Mouse (Mus musculus): ENCODE measurements around the gene Nck2. TPM values are rescaled to one million over a fixed set of nuclear protein-coding genes. Genes with fewer than 3 reads are reported as not detected.

The Nck2 gene
- polyA plus RNA-seq, 1 experiment = 11.2 TPM

DNA sequence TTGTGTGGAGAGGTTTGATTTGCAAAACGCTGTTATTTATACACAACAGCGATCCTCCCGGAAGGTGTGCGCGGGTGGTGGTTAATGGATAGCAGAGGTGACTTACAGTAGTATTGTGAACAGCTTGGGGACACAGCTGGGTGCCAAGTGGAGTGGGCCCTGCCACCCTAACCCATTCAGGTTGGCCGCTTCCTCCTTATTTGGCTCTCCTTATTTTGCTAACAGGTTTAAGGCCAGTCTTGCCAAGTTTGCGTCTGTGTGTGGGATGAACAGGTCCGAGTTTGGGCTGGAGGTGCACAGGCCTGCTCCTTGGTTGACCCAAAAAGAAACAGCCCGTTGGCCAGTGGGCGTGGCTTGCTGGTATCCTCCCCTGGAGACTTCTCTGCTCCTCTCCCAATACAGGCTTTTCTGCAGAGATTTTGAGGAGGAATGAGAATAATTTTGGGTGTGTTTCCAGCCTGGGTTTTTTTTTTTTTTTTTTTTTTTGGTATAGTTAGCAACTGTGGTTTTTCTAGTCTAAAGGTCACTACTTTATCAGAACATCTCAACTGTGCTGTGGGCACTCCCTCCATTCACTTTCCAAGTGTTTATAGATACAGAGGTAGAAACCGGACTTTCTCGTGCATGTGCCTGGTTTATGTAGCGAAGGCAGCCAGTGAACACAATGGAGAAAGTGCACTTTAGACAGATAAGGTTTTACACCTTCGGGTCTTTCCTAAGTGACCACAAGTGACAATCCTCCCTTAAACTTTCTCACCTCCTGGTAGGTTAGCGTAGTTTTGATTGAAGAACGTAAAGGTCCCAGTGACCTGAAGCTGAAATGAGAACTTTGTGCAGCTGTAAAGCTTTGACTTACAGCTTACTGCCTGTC, 2.6 kb downstream of the Nck2 start:
- H3K27ac ChIP-seq (ENCODE audit: insufficient read depth, low read depth, low read length) = no peak overlapping the region
- H3K4me3 ChIP-seq (ENCODE audit: insufficient read depth, low read length) = peak overlapping the region; percentile 76
- TF ChIP-seq POLR2A (IDR thresholded peaks at IDR 0.05; ENCODE audit: borderline replicate concordance, low read depth, low read length) = no peak
- TF ChIP-seq CTCF (IDR thresholded peaks at IDR 0.05; ENCODE audit: low read depth, low read length) = no peak
- peaks cover 30% of the 10 kb centered on the region for H3K4me1 ChIP-seq (ENCODE audit: control insufficient read depth, insufficient read depth, low read length)

- H3K4me3 ChIP-seq (ENCODE audit: insufficient read depth, low read length) = no peak overlapping the region; the same call in 1 of the 2 replicates
- H3K27ac ChIP-seq (ENCODE audit: insufficient read depth, low read depth, low read length) = no peak overlapping the region
- TF ChIP-seq POLR2A (IDR thresholded peaks at IDR 0.05; ENCODE audit: borderline replicate concordance, low read depth, low read length) = no peak
- TF ChIP-seq CTCF (IDR thresholded peaks at IDR 0.05; ENCODE audit: low read depth, low read length) = no peak
- peaks cover 34% of the 10 kb centered on the region for H3K4me1 ChIP-seq (ENCODE audit: control insufficient read depth, insufficient read depth, low read length)
These were observed 3.4 kb downstream of the Nck2 start for GRCm38 (mm10) chr1:43447602-43448287.

DNA sequence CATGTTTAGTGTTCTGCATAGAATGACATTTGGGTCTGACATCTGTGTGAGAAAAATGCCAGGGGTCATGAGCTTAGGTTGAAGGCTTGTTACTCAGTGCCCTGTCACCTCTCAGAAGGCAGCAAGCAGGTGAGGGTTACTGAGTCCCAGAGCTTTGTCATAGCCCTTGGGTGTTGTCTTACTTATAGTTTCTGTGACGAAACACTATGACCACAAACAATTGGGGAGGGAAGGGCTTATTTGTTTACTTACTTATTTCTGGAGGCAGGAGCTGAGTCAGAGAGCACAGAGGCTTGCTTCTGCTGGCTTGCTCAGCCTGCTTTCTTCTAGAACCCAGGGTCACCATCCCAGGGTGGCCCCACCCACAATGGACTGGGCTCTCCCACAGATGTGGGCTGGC, 6.4 kb downstream of the Nck2 start:
- Histone ChIP-seq H3K4me1 (ENCODE audit: control insufficient read depth, insufficient read depth, low read length) (peaks cover 29% of the 10 kb centered on the region), H3K27ac (ENCODE audit: insufficient read depth, low read depth, low read length) (no peak overlapping the region), H3K4me3 (ENCODE audit: insufficient read depth, low read length) (no peak overlapping the region)
- TF ChIP-seq CTCF (IDR thresholded peaks at IDR 0.05; ENCODE audit: low read depth, low read length) = no peak
- no peak for TF ChIP-seq POLR2A (IDR thresholded peaks at IDR 0.05; ENCODE audit: borderline replicate concordance, low read depth, low read length)

- peaks cover 34% of the 10 kb centered on the region for H3K4me1 ChIP-seq (ENCODE audit: control insufficient read depth, insufficient read depth, low read length)
- no peak for TF ChIP-seq CTCF (IDR thresholded peaks at IDR 0.05; ENCODE audit: low read depth, low read length)
- TF ChIP-seq POLR2A (IDR thresholded peaks at IDR 0.05; ENCODE audit: borderline replicate concordance, low read depth, low read length) = no peak
These were observed 9.3 kb downstream of the Nck2 start for GRCm38 (mm10) chr1:43453683-43454082.

GRCm38 (mm10) chr1:43454741-43455140, 10.4 kb downstream of the Nck2 start:
- peaks cover 32% of the 10 kb centered on the region for H3K4me1 ChIP-seq (ENCODE audit: control insufficient read depth, insufficient read depth, low read length)
- H3K4me3 ChIP-seq (ENCODE audit: insufficient read depth, low read length) = no peak overlapping the region
- TF ChIP-seq CTCF (IDR thresholded peaks at IDR 0.05; ENCODE audit: low read depth, low read length) = no peak
- no peak for TF ChIP-seq POLR2A (IDR thresholded peaks at IDR 0.05; ENCODE audit: borderline replicate concordance, low read depth, low read length)
- H3K27ac ChIP-seq (ENCODE audit: insufficient read depth, low read depth, low read length) = no peak overlapping the region

More at GRCm38 (mm10) chr1:43453683-43454082, 9.3 kb downstream of the Nck2 start:
- Histone ChIP-seq H3K4me3 (ENCODE audit: insufficient read depth, low read length) (no peak overlapping the region), H3K27ac (ENCODE audit: insufficient read depth, low read depth, low read length) (no peak overlapping the region)

DNA sequence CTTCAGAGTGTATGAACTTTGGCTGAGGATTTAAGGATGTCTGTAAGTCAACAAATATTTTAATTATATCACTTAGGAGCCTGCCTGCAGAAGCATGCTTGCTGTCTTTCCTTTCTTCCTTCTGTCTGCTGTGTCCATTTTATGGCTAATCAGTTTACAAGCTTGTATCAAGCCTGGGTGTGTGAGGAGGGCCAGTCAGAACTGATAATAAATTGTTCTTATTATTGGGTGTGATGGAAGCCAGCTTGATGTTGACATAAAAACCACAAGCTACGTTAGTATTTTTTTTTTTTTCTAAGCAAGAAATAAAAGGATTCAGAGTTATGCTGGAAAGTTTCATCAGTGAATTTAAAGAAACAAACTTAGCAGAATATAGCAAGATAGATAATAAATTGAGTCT, 10.8 kb downstream of the Nck2 start:
- TF ChIP-seq CTCF (IDR thresholded peaks at IDR 0.05; ENCODE audit: low read depth, low read length) (no peak), POLR2A (IDR thresholded peaks at IDR 0.05; ENCODE audit: borderline replicate concordance, low read depth, low read length) (no peak)
- peaks cover 28% of the 10 kb centered on the region for H3K4me1 ChIP-seq (ENCODE audit: control insufficient read depth, insufficient read depth, low read length)

DNA sequence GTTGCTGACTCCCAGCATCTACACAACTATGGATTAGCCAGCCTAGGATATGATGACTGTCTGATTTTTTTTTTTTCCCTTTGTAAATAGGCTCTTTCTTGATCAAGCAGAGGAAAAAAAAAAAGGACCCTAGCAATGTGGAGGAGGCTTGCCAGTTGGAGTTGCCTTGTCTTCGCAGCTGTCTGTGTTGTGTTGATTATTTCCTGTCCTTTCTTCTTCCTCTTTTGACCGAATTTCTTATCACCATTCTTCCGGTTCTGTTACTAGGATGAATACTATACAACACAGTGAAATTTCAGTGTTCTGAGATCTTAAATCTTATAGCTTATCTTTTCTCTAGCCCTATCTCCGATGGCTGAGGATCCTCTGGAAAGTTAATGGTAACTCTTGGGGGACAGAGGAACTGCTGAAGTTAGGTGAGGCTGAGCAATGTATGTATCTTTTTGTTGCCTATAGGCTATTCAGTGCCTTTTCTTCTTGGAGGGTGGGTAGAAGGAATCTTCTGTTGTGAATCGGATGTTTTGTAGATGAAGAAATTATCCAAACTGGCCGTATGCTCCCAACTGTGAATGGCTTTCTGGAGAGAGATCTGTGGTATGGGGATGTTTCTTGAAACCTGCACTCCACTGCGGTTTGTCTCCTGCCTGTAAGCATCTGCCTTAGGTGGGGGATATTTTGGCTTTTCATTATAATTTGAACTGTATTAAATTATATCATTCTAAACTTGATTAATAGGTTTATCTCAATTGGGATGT, 12.8 kb downstream of the Nck2 start:
- no peak overlapping the region for H3K4me3 ChIP-seq (ENCODE audit: insufficient read depth, low read length)
- H3K4me1 ChIP-seq (ENCODE audit: control insufficient read depth, insufficient read depth, low read length) = peaks cover 27% of the 10 kb centered on the region
- H3K27ac ChIP-seq (ENCODE audit: insufficient read depth, low read depth, low read length) = no peak overlapping the region
- TF ChIP-seq CTCF (IDR thresholded peaks at IDR 0.05; ENCODE audit: low read depth, low read length) = no peak
- no peak for TF ChIP-seq POLR2A (IDR thresholded peaks at IDR 0.05; ENCODE audit: borderline replicate concordance, low read depth, low read length)

More for the DNA sequence above, 10.8 kb downstream of the Nck2 start:
- Histone ChIP-seq H3K27ac (ENCODE audit: insufficient read depth, low read depth, low read length) (no peak overlapping the region), H3K4me3 (ENCODE audit: insufficient read depth, low read length) (no peak overlapping the region)

DNA sequence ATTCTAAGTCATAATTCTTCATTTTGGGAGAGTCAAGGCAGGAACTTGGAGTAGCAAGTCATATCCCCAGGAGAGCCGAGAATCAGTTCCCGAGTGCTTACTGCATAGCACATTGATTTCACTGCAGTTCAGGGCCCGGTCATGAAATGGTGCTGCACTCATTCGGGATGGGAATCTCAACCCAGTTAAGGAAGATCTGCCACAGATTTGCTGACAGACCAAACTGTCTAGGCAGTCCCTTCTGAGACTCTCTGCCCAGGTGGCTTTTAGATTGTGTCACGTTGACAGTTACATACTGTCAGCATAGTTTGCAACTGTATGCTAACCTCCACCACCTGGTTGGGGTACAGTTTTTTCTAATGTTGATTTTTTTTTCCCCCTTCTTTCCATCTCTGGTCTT, 16.1 kb downstream of the Nck2 start:
- TF ChIP-seq CTCF (IDR thresholded peaks at IDR 0.05; ENCODE audit: low read depth, low read length) = no peak
- TF ChIP-seq POLR2A (IDR thresholded peaks at IDR 0.05; ENCODE audit: borderline replicate concordance, low read depth, low read length) = no peak
- peaks cover 50% of the 10 kb centered on the region for H3K4me1 ChIP-seq (ENCODE audit: control insufficient read depth, insufficient read depth, low read length)
- H3K27ac ChIP-seq (ENCODE audit: insufficient read depth, low read depth, low read length) = no peak overlapping the region

GRCm38 (mm10) chr1:43462666-43463065, 18.3 kb downstream of the Nck2 start:
- Histone ChIP-seq H3K4me1 (ENCODE audit: control insufficient read depth, insufficient read depth, low read length) (peaks cover 57% of the 10 kb centered on the region), H3K27ac (ENCODE audit: insufficient read depth, low read depth, low read length) (peak overlapping the region; percentile 74), H3K4me3 (ENCODE audit: insufficient read depth, low read length) (no peak overlapping the region)
- no peak for TF ChIP-seq CTCF (IDR thresholded peaks at IDR 0.05; ENCODE audit: low read depth, low read length)
- no peak for TF ChIP-seq POLR2A (IDR thresholded peaks at IDR 0.05; ENCODE audit: borderline replicate concordance, low read depth, low read length)

More for the DNA sequence above, 16.1 kb downstream of the Nck2 start:
- no peak overlapping the region for H3K4me3 ChIP-seq (ENCODE audit: insufficient read depth, low read length)
